Mouse (Mus musculus) spleen, postnatal 36 days (tissue): Measurements from ENCODE around the gene Gm20388.

ENCODE experiments used
- DNase-seq, 2 experiments: peaks; one replicate each; pipeline ENCODE4 v3.0.0; 2022; ENCODE audit warnings: low spot score in 2 of 2, mixed read lengths in 1 of 2

Gm20388 gene

GRCm38 (mm10) chr8:121808032-121808431 lies 1897.4 kb downstream of the Gm20388 start:
- no peak for DNase-seq

- no peak for DNase-seq
Measured at GRCm38 (mm10) chr8:121809524-121810155, 1899.0 kb downstream of the Gm20388 start.

DNA sequence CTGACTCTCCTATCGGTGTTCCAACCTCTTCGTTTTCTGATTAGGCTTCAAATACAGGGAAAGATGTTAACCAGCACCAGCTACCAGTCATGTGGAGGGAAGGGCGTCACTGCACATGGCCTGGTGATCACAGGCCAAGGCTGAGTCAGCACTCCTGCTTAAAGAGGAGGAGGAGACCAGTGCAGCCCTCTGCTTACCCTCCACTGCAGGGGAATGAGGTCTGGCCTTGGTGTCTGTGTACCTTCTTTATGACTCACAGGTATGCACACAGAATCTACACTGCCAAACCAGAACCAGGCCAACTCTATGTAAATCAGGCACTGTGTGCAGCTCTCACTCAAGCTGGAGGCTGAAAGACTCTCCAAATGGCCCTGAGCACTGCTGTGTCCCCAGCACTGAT lies 1900.9 kb downstream of the Gm20388 start:
- no peak for DNase-seq

- no peak for DNase-seq
Measured at GRCm38 (mm10) chr8:121811931-121812570, 1901.4 kb downstream of the Gm20388 start.

- no peak for DNase-seq
Measured at GRCm38 (mm10) chr8:121818226-121818625, 1907.6 kb downstream of the Gm20388 start.

GRCm38 (mm10) chr8:121820840-121821239 lies 1910.2 kb downstream of the Gm20388 start:
- DNase-seq = no peak

DNA sequence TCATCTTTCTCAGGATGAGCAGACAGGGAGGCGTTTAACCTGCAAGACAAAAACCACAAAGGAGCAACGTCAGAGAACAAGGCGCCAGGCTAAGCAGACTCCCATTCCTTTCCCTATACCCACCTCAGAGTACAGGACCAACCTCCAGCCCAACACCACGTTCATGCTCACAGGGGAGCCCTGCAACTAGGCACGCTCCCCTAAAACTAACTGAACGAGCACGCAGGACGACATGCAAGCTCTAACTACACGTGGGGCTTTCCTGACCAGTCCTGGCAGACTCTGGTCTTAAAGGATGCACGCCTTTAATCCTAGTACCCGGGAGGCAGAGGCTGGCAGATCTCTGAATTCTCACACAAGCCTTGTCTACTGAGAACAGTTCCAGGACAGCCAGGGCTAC lies 1910.7 kb downstream of the Gm20388 start:
- DNase-seq = no peak

DNA sequence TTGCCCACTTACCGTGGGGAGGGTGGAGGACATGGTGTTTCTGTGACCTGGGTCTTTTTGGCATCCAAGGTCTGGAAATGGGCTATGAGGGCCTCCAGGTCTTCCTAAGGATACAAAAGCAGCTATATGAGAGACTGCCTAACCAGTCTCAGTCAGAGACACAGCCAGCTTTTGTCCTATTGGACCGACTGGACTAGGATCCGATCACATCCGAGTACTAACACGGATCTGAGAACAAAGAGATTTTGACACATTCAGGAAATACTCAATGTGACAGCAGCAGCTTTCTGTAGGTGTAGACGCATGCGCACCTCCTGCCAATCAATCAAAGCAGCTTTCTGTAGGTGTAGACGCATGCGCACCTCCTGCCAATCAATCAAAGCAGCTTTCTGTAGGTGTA lies 1911.1 kb downstream of the Gm20388 start:
- no peak for DNase-seq

- DNase-seq = no peak
Measured at GRCm38 (mm10) chr8:121827726-121828125, 1917.1 kb downstream of the Gm20388 start.

GRCm38 (mm10) chr8:121828376-121829023 lies 1917.9 kb downstream of the Gm20388 start:
- no peak for DNase-seq

GRCm38 (mm10) chr8:121829048-121829776 lies 1918.6 kb downstream of the Gm20388 start, which contains the start of gene Klhdc4:
Gene Klhdc4, minus strand, starts transcription at chr8:121829569.
- DNase-seq = peak; percentile 76 to 83

DNA sequence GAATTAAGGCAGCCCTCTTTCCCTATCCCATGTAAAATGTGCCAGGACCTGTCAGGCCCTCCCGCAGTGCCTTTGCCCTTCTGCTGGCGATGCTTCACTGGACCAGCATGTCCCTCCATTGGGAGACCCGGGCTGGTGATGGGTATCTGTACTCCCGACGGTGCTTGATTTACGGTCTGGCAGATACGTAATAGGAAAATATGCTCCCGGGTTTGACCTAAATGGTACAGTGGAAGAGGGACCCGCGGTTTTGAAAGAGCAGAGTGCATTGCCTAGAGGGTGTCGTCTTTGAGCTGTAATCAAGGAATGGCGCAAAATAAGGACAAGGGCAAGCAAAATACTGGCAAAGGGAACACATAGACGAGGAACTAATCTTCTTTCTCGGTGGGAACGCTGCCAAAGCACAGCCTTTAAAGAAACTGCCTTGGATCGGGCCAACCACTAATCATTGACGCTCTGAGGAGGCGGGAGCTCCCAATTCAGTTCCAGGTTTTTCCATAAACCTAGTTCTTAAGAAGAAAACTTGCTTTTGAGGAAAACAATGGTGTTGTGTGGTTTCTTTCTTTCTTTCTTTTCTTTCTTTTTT lies 1919.2 kb downstream of the Gm20388 start:
- no peak for DNase-seq

DNA sequence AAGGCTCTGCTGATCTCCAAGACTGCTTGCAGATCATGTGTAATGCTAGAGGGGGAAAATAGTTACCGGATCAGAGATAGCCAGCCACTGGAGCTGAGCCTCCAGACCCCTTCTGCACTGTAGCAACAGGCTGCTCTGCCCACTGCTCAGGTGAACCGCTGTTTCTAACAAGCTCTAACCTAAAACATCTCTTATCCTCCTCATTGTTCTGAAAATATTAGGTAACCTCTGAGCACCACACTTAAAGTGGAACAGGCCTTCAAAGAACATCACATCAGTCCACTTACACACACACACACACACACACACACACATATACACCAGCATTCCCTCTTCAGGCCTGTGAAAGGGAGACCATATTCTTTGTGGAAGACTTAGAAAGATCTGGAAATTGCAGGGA lies 1921.4 kb downstream of the Gm20388 start:
- no peak for DNase-seq

- DNase-seq = peak; percentile 49 to 65
Measured at GRCm38 (mm10) chr8:121832503-121832902, 1921.9 kb downstream of the Gm20388 start.

- no peak for DNase-seq
Measured at GRCm38 (mm10) chr8:121841242-121841641, 1930.6 kb downstream of the Gm20388 start.

DNA sequence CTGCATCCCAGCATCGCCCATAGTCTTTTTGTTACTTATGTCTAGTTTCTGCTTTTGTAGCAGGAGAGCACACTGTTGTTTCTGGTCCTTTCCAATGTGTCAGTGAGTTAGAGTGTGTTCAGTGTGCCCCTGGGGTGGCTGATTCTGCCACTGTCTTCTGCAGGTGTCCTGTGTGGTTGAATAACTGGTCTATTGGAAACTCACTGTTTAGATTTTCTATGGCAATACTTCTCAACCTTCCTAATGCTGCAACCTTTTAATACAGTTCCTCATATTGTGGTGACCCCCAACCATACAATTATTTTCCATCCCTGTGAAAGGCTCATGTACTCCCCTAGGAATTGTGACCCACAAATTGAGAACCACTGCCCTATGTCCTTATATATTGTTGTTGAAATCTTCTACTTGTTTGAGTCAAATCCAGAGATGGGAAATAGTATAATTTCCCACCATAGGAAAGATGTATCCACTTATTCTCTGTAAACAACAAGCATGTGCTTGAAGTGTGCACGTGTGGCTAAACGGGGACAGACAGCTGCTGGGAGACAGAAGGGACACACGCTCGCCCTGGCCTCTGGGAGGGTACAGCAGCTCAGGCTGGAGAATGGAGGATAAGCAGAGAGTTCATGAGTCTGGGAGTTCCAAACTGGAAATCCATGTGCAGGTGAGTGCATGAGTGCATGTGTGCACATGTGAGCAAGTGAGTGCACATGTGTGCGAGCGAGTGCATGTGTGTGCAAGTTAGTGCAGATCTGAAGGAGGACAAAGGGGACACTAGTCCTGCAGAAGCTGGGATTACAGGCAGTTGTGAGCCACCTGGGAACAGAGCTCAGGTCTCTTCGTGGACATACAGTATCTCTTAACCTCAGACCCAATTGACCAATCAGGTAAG lies 1931.7 kb downstream of the Gm20388 start:
- DNase-seq = no peak

DNA sequence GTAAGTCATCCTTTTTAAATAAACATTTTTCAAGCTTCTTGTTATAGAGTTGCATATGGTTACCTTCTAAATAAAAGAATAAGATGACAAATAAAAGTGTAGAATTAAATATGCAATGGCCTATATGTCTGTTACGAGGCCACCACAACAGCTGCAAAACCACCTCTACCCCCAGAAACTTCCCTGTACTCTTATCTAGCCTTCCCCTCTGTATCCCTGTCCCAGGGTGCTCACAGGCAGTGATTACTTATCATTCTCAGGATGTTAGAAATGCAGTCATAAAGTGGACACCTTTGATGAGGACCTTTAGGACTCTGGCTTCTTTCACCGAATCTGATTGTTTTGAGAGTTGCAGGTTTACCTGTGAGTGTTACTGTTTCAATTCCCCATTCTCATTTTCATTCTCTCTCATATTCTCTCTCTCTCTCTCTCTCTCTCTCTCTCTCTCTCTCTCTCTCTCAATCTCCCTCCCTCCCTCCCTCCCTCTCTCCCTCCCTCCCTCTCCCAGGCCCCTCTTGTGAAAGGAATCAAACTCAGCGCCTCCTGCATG lies 1932.6 kb downstream of the Gm20388 start:
- no peak for DNase-seq

- no peak for DNase-seq
Measured at GRCm38 (mm10) chr8:121844765-121845164, 1934.1 kb downstream of the Gm20388 start.

- no peak for DNase-seq
Measured at GRCm38 (mm10) chr8:121846815-121847214, 1936.2 kb downstream of the Gm20388 start.

DNA sequence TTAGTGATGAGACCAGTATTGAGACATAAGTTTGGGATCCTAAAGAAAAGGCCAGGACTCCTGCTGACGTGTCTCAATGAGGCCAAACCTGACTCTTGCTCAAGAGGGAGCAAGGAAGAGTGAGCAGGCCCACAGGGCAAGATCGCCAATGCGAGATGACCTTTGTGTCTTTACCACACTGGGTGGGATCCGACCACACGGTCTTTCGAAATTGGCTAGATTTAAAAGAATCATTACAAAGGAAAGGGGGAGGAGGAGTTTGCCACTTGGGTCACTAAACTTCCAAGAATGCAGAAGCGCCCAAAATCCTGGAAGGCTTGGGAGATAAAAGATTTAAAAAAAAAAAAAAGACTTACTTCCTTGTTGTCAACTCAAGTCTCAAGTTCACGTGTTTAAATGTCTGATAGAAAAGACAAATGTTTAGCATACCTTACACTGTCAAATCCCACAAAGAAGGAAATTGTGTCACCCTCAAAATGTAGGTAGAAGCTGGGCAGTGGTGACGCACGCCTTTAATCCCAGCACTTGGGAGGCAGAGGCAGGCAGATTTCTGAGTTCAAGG lies 1936.7 kb downstream of the Gm20388 start:
- DNase-seq = no peak
